Mouse (Mus musculus): ENCODE measurements at regions not wholly inside any gene's neighbourhood (a gene's known extent, or its start where the extent isn't known, plus 50 kb on each side); places are given as distances from the start of the nearest gene placed in this dataset.

- no peaks in the 10 kb centered on the region for H3K36me3 ChIP-seq (replicated peaks in 1 of 2; ENCODE audit: control insufficient read depth in 1 of 2, insufficient read depth in 1 of 2, low read length in 1 of 2)
- no peaks in the 10 kb centered on the region for H3K4me1 ChIP-seq (ENCODE audit: control insufficient read depth in 1 of 2, insufficient read depth in 2 of 2)
- no peaks in the 10 kb centered on the region for H3K27me3 ChIP-seq (replicated peaks)
- no peak overlapping the region for H3K4me3 ChIP-seq (replicated peaks in 1 of 3; ENCODE audit: low read depth in 2 of 3, low read length in 2 of 3, poor library complexity in 1 of 3)
- H3K9ac ChIP-seq (ENCODE audit: insufficient read depth, low read depth) = no peak overlapping the region
- H3K4me2 ChIP-seq (ENCODE audit: insufficient read depth, low read depth, poor library complexity, severe bottlenecking) = no peak overlapping the region
- TF ChIP-seq CHD1 (IDR thresholded peaks at IDR 0.05; ENCODE audit: low read depth, low read length) (no peak), KAT2A (IDR thresholded peaks at IDR 0.05; ENCODE audit: insufficient replicate concordance, low read length) (no peak), HCFC1 (IDR thresholded peaks at IDR 0.05; ENCODE audit: low read depth, low read length) (no peak), MAZ (IDR thresholded peaks at IDR 0.05; ENCODE audit: low read depth, low read length) (no peak)
- peaks cover 41% of the 10 kb centered on the region for H3K9me3 ChIP-seq (replicated peaks; ENCODE audit: low read length)
- dilution Hi-C loops (cut with MboI; ENCODE audit: extremely low pct_ligation_motif_present, extremely low pct_unique_long_range_greater_than_20kb, low sequenced_read_pairs) = no loop called here
- no peaks in the 10 kb centered on the region for H3K79me2 ChIP-seq (replicated peaks; ENCODE audit: control insufficient read depth, extremely low read depth, insufficient read depth, poor library complexity, severe bottlenecking)
- in situ Hi-C loops (cut with MboI; ENCODE audit: low pct_ligation_motif_present, low pct_unique_long_range_greater_than_20kb, low sequenced_read_pairs) = no loop called here
- no peak for DNase-seq (ENCODE audit: extremely low read depth)
- H3K27ac ChIP-seq (ENCODE audit: insufficient read depth, low read depth) = no peak overlapping the region
These were observed 375.9 kb upstream of the Mon1b start for GRCm38 (mm10) chr8:113259477-113259876.

DNA sequence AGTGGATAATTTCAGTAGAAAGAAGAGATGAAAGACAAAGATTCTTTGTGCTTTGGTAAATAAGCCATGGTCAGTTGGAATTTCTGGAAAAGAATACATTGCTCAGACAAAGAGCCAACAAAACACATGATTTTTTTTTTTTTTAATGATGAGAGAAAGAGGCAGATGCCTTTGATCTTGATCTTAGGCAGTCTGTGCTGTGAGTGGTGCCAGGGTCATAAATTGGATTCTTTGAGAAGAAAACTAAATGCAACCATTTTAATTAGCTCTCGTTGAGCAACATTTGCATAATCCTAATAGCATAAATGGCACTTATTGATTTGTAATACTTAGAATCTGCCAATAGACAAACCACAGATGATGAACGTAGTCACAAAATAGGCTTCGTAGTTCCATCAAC lies 372.1 kb upstream of the Mon1b start:
- no peak for TF ChIP-seq NELFE (IDR thresholded peaks at IDR 0.05; ENCODE audit: low read depth, low read length)
- TF ChIP-seq CTCF (conservative IDR thresholded peaks at IDR 0.05 in 1 of 2, IDR thresholded peaks at IDR 0.05 in 1 of 2; ENCODE audit: low read depth in 2 of 2, low read length in 2 of 2) = no peak
- no peak for TF ChIP-seq JUND (conservative IDR thresholded peaks at IDR 0.05; ENCODE audit: low read depth, low read length)
- TF ChIP-seq ZC3H11A (IDR thresholded peaks at IDR 0.05; ENCODE audit: low read depth, low read length) = no peak
- TF ChIP-seq ETS1 (conservative IDR thresholded peaks at IDR 0.05; ENCODE audit: low read depth, low read length) = no peak
- no peak for TF ChIP-seq UBTF (IDR thresholded peaks at IDR 0.05; ENCODE audit: low read depth, low read length)
- no peak for TF ChIP-seq ZMIZ1 (IDR thresholded peaks at IDR 0.05; ENCODE audit: low read depth, low read length)
- no peak for TF ChIP-seq IRF4 (IDR thresholded peaks at IDR 0.05; ENCODE audit: low read depth, low read length)
- TF ChIP-seq SIN3A (IDR thresholded peaks at IDR 0.05; ENCODE audit: low read length) = no peak
- TF ChIP-seq HCFC1 (IDR thresholded peaks at IDR 0.05; ENCODE audit: low read depth, low read length) = no peak
- no peak for TF ChIP-seq ELF1 (IDR thresholded peaks at IDR 0.05; ENCODE audit: low read depth, low read length)
- TF ChIP-seq GABPA (IDR thresholded peaks at IDR 0.05; ENCODE audit: insufficient replicate concordance, low read depth, low read length) = no peak
- no peak for TF ChIP-seq MAFK (IDR thresholded peaks at IDR 0.05; ENCODE audit: insufficient replicate concordance, low read length)
- no peak for TF ChIP-seq KAT2A (IDR thresholded peaks at IDR 0.05; ENCODE audit: insufficient replicate concordance, low read length)
- TF ChIP-seq EP300 (IDR thresholded peaks at IDR 0.05; ENCODE audit: low read length) = no peak
- TF ChIP-seq RCOR1 (conservative IDR thresholded peaks at IDR 0.05; ENCODE audit: low read depth, low read length) = no peak
- TF ChIP-seq ZNF384 (IDR thresholded peaks at IDR 0.05; ENCODE audit: low read depth, low read length) = no peak
- TF ChIP-seq ZKSCAN1 (IDR thresholded peaks at IDR 0.05; ENCODE audit: borderline replicate concordance, low read depth, low read length) = no peak

More for the DNA sequence above, 372.1 kb upstream of the Mon1b start:
- Histone ChIP-seq H3K4me1 (ENCODE audit: control insufficient read depth in 1 of 2, insufficient read depth in 2 of 2) (no peaks in the 10 kb centered on the region), H3K9me3 (replicated peaks; ENCODE audit: low read length) (peaks cover 38% of the 10 kb centered on the region), H3K79me2 (replicated peaks; ENCODE audit: control insufficient read depth, extremely low read depth, insufficient read depth, poor library complexity, severe bottlenecking) (no peaks in the 10 kb centered on the region), H3K27ac (ENCODE audit: insufficient read depth, low read depth) (no peak overlapping the region), H3K9ac (ENCODE audit: insufficient read depth, low read depth) (no peak overlapping the region), H3K4me3 (replicated peaks in 1 of 3; ENCODE audit: low read depth in 2 of 3, low read length in 2 of 3, poor library complexity in 1 of 3) (no peak overlapping the region), H3K4me2 (ENCODE audit: insufficient read depth, low read depth, poor library complexity, severe bottlenecking) (no peak overlapping the region), H3K27me3 (replicated peaks) (no peaks in the 10 kb centered on the region), H3K36me3 (replicated peaks in 1 of 2; ENCODE audit: control insufficient read depth in 1 of 2, insufficient read depth in 1 of 2, low read length in 1 of 2) (no peaks in the 10 kb centered on the region)
- no peak for DNase-seq (ENCODE audit: extremely low read depth)
- in situ Hi-C loops (cut with MboI; ENCODE audit: low pct_ligation_motif_present, low pct_unique_long_range_greater_than_20kb, low sequenced_read_pairs) (no loop called here), dilution Hi-C loops (cut with MboI; ENCODE audit: extremely low pct_ligation_motif_present, extremely low pct_unique_long_range_greater_than_20kb, low sequenced_read_pairs) (no loop called here)

All from CH12.LX (cell line).